Mouse (Mus musculus) v-Abl transformed pro-B cells (cell line): ENCODE measurements at regions not wholly inside any gene's neighbourhood (a gene's known extent, or its start where the extent isn't known, plus 50 kb on each side); places are given as distances from the start of the nearest gene placed in this dataset.

Source experiments
- in situ Hi-C, 2 experiments: fragments of 400-800 bp; cut with MboI; formaldehyde crosslinking; loops; one replicate each; pipeline ENCODE4 v1.15.1; 2025; ENCODE audit not compliant: unreplicated experiment in 2 of 2

DNA sequence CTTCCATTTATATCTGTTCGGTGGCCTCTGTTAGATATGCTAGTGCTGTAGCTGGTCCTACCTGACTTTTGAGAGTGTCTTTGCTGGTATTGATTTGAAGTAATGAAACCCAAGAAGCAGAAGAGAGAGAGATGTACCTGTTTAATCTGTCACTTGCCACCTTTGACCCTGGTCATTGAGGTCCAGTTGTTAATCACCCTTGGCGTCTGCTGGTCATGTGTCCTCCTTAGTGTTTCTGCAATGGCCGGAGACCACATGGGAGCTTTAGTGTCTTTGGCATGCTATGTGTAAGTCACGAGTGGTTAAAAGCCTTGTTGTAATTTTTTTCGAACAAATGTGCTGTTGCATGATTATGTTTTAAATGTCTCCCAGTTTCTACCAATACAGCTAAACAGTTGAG lies 193.1 kb downstream of the Dusp6 start:
- in situ Hi-C loops = loop anchor here (5.0 to 10.0 kb wide), 3 partner anchors 59 to 189 kb away; no protein-coding TSS in a partner anchor

DNA sequence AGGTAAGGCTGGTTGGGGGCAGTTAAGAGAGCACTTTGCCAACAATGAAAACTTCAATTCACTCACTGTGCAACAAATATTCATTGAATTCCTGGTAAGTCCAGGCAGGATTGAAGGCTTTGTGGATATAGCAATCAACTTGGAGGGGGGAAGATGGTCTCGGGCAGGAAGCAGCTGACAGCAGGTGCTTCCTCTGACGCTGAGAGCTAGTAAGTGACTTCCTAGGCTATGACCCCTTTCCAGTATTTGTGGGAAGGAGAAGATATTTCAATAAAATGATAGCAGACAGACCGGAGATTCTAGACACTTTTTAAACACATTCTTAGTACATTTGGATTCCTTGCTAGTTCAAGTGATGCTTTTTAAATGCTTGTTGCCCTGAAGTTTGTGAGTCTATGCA lies 195.0 kb downstream of the Dusp6 start:
- in situ Hi-C loops = loop anchor here (5.0 to 10.0 kb wide), 3 partner anchors 61 to 191 kb away; no protein-coding TSS in a partner anchor

DNA sequence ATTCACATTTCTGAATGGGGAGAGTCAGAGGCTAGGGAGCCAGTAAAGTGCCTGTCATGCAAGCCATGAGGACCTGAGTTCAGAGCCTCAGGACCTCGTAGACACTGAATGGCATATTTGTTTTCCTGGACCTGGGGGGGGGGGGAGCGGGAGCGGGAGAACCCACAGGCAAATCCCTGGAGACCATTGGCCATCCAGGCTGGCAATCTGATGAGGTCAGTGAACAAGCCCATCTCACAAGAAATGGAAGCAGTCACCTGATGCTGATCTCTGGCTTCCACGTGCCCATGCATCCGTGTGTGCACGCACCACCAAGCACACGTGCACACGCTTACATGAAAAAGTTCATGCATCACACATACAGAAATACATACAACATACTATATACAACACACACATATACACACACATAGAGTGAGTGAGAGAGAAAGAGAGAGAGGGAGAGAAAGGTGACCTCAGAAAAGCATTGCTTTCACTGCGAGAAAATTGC lies 196.2 kb downstream of the Dusp6 start:
- in situ Hi-C loops = loop anchor here (5.0 to 10.0 kb wide), 3 partner anchors 62 to 192 kb away; no protein-coding TSS in a partner anchor

DNA sequence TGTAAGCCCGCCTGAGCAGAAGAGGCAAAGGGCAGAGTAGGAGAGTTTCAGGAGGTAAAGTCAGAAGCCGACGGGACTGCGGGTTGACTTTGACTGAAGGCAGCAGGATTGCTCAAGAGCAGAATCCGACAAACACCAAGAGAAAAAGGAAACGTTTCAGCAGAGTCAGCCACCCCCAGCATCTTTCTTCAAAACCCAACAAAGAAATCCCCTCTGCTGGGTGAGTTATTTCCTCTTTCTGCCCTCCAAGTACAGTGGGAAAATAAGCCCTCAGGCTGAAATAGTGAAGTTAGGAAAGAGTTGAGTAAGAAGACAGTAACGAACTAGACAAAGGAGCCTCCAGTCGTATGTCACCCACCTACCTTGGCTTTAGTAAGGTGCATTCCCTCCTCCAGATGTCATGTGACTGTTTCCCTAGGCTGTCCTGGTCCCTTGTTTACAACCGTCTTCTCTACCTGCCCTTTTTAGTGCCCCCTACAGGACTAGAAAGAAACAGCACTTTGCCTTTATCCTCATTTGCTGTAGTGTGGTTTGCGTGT lies 196.9 kb downstream of the Dusp6 start:
- in situ Hi-C loops = loop anchor here (5.0 to 10.0 kb wide), 9 partner anchors 63 to 545 kb away; partner anchors contain the start of genes Atp2b1 (in 1 of the 2), Dusp6 (in 1 of the 2), Galnt4 (in 1 of the 2) and Poc1b (in 1 of the 2)

DNA sequence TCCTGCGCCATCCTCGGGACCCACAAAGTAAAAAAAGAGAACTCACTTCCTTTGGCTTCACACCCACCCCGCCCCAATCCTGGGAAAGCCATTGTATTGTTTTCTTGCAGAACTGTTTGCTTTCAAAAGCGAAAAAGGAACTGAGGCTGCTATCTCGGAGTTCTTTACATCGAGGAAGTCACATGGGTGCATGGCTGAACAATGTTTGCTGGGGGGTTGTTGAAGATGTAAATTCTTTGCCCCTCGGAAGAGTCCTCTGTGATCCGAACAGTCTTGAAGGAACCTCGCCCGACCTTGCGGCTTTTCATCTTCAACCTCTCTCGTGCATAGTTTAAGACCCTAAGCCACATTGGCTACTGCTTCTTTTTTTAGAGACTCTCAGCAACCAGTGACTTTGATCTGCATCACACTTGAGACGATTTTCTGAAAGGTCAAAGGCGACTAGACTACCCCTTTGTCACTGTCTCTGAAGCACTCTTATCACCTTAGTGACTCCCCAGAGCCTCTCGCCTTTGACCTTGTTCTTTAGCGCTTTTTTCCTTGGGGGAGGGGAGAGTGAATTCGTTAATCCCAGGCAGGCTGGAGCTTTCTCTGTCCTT lies 197.9 kb downstream of the Dusp6 start:
- in situ Hi-C loops = loop anchor here (5.0 to 10.0 kb wide), 6 partner anchors 114 to 546 kb away; partner anchors contain the start of genes Atp2b1 (in 1 of the 2), Dusp6 (in 1 of the 2), Galnt4 (in 1 of the 2) and Poc1b (in 1 of the 2)

DNA sequence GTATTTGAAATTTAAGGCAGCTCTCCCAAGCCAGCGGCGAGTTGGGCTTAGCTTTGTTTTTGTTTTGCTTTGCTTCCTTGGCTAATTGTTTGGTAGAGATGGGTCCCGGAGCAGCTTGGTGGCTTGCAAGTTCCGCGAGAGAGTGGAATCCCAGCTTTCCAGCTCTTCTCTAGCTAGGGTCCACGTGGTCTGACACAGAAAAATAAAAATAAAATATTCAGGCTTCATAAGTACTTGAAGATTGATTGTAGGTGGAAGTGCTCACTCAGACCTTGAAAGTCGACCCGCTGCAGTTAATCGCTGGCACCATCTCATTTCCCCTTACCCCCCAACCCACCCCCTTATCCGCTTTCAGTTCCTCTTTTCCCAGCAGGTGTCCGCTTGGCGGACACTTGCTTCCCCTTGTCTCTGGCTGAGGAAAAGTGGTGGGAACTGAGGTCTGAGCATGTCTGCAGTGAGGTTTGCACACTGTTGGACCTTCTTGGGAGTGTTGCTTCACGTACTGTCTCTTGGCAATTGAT lies 198.5 kb downstream of the Dusp6 start:
- in situ Hi-C loops = loop anchor here (5.0 to 10.0 kb wide), 6 partner anchors 113 to 547 kb away; partner anchors contain the start of genes Atp2b1 (in 1 of the 2), Dusp6 (in 1 of the 2), Galnt4 (in 1 of the 2) and Poc1b (in 1 of the 2)

DNA sequence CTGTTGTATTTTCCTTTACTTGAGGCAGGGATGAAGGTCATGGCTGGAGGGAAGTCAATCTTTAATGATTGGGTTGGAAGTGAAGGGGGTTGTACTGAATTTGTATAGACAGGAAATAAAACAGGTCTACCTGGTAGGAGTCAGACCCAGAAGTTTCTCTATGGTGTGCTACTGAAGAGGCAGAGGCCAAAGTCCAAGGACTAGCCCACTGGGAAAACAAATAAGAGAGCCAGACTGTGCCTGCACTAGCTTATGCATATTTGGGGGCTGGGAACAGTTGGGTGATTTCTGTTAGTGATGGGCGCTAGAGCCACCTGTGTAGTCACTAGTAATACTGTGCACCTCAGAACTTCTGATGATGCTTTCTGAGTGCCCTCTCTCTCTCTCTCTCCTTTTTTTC lies 203.7 kb downstream of the Dusp6 start:
- in situ Hi-C loops = loop anchor here (5.0 to 10.0 kb wide), 3 partner anchors 56 to 552 kb away; partner anchors contain the start of gene Atp2b1 (in 1 of the 2)

DNA sequence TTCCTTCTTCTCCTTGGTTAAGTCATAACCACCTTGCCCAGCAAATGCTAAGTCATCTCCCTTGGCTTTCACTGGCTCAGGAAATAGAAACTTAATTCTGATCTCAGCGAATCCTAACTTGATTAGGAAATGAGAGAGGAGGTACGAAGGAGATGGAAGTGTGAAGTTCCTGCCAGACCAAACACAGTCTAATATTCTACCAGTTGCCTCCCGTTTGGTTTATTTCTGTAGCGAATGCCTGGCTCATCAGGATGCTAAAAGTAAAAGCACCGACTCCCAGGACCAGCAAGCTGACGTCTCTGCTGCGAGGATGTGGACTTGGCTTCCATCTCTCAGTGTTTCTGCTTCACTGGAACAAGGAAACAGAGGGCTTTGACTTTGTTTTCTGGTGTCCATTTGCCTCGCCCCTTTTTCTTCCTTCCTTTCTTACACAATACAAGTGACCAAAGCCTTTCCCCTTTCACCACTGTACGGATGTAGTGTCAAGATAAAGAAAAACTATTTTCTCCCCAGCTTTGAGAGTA lies 204.3 kb downstream of the Dusp6 start:
- in situ Hi-C loops = loop anchor here (5.0 to 10.0 kb wide), 3 partner anchors 55 to 553 kb away; partner anchors contain the start of gene Atp2b1 (in 1 of the 2)

DNA sequence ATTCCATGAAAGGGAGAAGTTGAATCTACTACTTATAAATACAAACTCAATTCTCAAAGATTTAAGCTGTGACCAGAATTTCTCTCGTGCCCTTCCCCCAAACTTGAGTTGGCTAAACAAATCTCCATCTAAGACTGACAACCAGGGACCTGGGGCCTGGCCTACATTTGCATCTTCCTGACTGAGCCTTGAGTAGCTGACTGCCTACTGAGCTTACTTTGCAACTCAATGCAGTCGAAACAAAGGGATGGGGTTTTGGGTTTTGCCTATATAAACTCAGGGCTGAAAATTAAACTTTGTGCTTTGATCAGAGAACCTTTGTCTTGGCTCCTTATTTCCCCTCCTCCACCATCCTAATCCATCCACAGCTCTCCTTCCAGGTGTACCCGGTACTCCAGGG lies 205.9 kb downstream of the Dusp6 start:
- in situ Hi-C loops = loop anchor here (5.0 to 10.0 kb wide), 3 partner anchors 53 to 554 kb away; partner anchors contain the start of gene Atp2b1 (in 1 of the 2)

DNA sequence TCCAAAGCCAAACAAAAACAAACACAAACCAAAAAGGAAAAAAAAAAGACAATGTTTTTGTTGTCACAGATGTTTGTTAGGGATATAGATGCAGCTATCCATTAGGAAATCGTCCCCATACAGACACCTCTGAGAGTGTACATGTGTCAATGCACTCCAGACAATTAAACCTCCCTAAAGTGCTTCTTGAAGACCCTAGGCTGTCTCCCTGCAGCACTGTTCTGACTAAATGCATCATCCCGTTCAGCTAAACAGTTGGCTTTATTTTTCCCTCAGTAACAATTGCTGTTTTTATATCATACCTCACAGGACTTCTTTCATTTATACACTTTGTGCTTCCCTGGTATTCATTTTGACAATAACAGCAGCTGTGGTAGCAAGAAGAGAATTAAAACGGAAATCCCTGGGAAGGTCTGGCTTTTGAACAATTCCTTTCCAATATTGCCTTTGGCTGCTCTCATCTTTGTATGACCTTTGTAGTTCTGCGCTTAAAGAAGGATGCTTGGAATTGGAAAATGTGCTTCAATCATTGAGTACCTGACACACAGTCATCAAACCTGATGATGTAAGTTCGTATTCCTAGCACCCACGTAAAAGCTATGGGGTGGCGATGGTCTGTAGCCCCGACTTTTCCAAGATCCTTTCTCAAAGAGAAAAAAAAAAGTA lies 208.9 kb downstream of the Dusp6 start:
- in situ Hi-C loops = loop anchor here in 1 of 2 experiments (5.0 kb wide), 1 partner anchor 105 kb away; no protein-coding TSS in a partner anchor

DNA sequence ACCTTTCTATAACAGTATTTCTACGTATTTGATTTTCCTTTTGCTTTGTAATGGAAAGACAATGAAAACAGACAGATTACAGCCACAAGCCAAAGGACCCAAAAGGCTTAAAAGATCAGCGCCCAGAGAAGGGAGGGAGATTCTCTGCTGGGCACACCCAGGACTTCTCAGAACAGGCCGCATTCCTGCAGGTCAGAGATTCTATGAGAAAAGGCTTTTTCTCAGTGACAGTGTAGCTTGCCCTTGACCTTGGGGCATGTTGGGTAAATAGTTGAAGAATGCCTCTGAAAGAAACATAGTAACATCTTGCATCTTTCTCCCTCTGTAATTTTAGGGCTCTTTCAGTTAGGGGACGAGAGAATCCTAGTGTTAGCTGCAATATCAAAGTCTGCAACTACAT lies 209.8 kb downstream of the Dusp6 start:
- in situ Hi-C loops = loop anchor here in 1 of 2 experiments (5.0 kb wide), 1 partner anchor 104 kb away; no protein-coding TSS in a partner anchor

DNA sequence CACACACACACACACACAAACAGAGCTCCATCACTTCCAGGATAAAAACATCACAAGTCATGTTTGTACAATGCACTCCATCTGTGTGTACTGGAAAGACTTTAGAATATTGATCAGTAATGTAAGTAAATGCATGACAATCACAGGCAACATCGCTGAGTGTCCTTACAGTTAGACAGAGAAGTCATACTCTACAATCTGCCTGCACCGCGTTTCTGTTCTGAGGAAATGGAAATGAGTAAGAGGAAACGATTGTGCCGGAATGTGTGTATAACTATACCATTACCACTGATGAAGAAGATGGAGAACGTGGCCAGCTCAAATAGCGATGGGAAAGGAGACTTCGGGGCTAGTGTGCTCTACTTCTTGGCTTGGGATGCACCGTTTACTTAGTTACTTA lies 210.7 kb downstream of the Dusp6 start:
- in situ Hi-C loops = loop anchor here in 1 of 2 experiments (5.0 kb wide), 1 partner anchor 104 kb away; no protein-coding TSS in a partner anchor

DNA sequence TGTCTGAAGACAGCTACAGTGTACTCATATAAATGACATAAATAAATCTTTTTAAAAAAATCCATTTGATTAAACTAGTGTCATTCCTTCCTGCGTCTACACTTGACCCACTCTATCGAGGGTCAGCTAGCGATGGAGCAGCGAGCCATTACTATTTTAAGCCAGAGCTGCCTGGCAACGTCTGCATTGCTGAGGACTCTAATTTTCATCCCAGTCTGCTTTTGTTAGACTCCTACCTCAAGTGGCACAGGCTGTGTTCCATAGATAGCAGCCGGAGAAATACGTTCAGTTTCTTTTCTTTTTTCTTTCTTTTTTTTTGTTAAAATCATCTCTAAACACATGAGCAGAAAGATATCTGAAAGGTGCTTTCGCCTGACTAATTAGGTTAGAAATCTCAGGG lies 211.5 kb downstream of the Dusp6 start:
- in situ Hi-C loops = loop anchor here in 1 of 2 experiments (5.0 kb wide), 1 partner anchor 103 kb away; no protein-coding TSS in a partner anchor

DNA sequence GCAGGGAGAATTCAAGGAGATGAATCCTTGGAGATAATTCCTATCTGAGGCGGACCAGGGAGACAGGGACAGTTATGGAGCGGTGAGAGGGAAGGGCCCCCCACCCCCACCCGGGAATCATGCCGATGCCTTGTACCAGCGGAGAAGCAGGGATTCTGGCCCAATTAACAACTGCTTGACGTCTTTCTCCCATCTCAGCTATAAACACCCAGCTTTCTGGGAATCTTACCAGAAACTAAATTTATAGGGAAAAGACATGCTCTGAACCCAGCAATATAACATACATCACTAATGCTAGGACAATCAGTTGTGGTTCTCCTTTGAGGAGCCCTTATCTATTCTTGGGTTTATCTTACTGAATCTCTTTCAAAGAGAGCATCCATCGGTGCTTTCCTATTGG lies 213.2 kb downstream of the Dusp6 start:
- in situ Hi-C loops = no loop called here

DNA sequence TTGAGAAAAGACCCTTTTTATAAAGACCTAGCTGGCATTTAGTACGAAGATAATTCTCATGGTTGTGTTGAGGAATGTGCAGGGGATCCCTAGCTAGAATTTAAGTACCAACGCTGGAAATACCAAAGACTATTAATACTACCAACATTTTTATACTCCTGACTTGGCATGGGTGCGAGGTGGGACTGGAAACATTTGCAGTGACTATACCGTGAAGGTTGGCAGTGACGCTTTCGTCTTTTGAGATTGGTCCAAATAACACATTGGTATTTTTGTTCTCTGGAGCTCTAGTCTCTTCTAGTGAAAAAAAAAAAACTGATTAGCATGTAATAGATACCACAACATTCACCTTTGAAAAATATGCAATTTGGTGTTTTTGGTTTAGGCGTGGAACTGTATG lies 213.7 kb downstream of the Dusp6 start:
- in situ Hi-C loops = no loop called here

DNA sequence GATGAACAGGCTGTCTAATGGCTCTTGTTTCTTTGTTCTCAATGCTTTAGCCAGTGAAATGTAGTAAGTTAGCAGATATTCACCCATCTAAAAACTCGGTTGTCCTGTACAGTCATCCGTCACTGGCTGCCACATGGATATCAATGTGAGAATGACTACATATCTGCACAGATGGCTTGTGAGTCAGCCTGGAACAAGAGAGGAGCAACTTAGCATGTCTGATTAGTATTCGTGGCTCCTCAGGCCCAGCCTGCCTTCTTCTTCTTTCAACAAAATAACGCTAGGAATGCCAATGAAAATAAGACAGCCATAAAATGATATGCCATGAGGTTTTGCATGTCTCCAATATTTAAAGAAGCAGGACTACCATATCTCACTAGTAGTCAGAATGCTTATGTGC lies 217.5 kb downstream of the Dusp6 start:
- in situ Hi-C loops = no loop called here

DNA sequence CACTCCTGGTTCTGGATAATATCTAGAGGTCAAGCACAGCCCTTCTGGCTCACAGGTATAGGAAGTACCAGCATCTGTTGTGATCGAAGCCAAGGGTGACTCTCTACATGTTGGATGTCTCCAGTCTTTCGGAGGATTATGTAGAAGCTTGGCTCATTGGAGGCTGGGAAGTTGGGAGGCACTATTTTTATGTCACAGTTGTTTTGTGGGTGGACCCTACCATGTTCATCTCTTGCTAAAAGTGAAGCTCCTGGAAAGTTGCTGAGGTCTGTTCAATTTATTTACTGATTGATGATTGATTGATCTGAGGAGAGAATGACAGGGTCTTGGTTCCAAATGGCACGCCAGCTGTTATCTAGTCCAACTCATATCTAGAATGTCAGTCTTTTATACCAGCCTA lies 219.0 kb downstream of the Dusp6 start:
- in situ Hi-C loops = no loop called here

DNA sequence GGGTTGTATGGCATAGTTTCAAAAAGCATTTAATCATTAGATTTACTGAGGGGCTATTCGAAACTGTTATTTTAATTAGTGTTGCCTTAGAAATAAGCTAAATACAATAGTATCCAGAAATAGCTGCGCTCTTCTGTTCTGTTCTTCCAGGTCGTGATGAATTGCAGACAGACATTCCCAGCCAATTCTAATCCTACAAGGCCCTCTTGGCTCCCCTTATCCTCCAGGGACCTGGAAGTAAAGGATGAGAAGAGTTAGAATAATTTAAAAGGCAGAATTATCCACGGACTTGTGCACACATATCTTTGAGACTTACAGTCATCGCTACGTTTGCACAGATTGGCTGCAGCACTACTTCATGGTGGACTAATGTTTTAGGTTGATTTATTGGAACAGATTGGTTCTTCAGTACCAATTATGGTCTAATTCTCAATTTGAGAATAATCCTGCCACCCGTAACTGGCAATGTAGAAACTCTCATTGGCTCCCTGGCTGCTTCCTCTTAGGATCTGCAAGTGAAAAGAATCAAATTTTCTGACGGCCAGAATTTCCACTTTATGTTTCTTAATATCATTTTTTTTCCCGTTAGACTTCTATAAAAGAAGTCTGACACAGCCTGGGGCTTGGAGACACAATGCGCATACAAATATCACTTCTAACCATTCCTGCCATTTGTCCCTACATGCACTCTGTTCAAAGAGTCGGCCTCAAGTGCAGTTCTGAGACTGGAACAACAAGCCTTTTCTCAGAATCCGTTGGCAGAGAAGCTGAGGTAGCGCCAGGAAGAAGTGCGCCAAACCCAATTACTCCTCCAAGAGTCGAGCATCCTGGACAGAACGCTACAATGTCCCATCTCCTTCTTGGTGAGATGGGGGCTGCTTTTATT lies 225.4 kb downstream of the Dusp6 start:
- in situ Hi-C loops = no loop called here
